Mouse (Mus musculus) cerebellum, postnatal 10 days (tissue): Measurements from ENCODE around the gene Mocs2.
A peak's percentile ranks its signal among the peaks of the same experiment; 100 is the strongest.

Experiments
- DNase-seq, 2 experiments: peaks; one replicate each; pipeline ENCODE4 v3.0.0; 2021; ENCODE audit warnings: mixed read lengths in 2 of 2

Mocs2 gene

DNA sequence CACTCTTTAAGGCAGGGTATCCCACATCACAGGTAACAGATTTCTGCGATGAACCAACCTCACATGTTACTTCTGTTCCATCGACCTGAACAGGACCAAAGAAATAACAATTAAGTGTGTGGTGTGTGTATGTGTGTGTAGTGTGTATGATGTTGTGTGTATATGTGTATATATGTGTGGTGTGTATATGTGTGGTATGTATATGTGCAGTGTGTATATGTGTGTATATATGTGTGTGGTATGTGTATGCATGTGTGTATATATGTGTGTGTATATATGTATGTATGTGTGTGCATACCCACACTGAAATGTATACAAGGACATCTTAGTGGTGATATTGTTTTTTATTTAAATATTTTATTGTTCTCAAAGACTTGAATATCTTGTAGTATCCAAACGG is 36.4 kb downstream of the Mocs2 start:
- DNase-seq: no peak

- DNase-seq: peak; percentile 40 to 69
These were observed 37.7 kb downstream of the Mocs2 start for GRCm38 (mm10) chr13:114855573-114856268.

- DNase-seq: no peak
These were observed 38.2 kb downstream of the Mocs2 start for GRCm38 (mm10) chr13:114856269-114856627.

DNA sequence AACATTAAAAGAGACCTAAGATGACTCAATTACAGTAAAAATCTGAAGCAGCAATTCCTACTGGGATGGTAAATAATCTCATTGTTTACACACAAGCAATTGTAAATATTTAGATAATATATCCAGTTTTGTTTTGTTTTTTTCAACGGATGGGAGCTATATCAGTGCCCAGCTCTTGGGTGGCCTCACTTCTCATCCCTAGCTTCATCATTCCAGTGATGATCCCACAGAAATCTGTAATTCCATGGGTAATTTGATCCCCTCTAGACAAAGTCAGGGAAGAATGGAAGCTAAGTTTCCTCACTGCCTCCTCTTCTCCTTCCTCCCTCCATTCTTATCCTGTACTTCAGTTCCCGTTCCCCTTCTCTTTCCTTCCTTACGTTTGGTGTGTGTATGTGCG is 39.5 kb downstream of the Mocs2 start:
- DNase-seq: no peak

DNA sequence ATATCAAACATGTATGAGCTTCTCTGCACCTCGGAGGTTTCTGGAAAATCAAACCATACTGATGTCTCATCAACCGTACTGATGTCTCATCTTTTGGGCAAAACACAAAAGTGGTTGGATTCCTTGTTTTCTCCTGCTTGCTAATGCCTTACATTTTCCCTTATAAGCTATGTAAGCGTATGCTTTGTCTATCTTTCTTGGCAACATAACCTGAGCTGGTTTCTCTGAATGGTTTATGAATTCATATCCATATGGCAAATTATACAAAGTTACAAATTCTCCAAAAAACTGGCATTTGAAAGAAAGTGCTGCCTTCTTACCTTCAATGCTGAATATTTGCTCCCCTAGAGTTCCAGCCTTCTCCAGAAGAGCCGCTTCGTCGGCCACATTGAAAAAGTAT is 56.7 kb downstream of the Mocs2 start:
- DNase-seq: no peak

DNA sequence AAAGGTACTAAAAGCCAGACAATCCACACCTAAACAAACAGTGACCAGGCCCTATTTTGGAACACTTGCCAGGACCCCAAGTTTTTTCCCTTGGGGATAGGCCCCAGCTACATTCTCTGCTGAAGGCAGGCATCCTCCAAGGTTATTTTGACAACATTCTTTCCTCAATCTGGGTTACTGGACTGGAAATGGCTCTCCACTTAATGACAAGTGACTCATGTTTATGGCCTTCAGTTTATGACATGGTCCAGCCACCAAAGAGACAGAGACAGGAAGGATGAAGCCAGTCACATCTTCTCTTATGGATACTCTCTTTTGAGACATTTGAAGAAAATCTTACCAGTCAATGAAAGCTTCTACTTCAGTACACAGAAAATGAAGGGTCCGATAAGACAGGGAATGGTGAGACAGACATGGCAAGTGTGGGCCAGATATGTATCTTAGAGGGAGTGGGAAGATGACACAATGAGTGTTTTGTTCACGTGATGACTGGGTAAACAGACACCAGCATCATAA is 58.0 kb downstream of the Mocs2 start:
- no peak for DNase-seq

DNA sequence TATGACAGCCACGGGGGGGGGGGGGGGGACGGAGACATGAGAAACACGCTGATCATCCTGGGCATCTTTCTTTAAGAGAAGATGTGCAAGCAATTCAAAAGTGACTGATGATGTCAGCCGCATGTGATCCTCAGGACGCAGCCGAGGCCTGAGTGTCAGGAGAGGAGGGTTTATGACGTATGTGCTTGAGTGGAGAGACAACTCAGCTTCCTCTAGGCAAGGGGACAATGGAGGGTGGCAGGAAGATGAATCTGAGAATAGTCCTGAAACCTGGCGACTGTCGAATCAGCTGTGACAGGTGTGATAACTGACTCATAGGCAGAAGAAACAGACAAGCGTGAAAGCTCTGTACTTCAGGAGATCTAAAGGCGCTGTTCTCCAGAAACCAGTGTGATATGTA is 60.6 kb downstream of the Mocs2 start:
- DNase-seq: no peak
